Mouse (Mus musculus) monocyte, adult 2 months (primary cell): ENCODE measurements around the gene 1500009L16Rik.
A peak's percentile ranks its signal among the peaks of the same experiment; 100 is the strongest.

Experiments used
- DNase-seq, 2 experiments: peaks; one replicate each; pipeline ENCODE4 v3.0.0; 2022; ENCODE audit warnings: low spot score in 2 of 2, low read depth in 1 of 2

1500009L16Rik gene

DNA sequence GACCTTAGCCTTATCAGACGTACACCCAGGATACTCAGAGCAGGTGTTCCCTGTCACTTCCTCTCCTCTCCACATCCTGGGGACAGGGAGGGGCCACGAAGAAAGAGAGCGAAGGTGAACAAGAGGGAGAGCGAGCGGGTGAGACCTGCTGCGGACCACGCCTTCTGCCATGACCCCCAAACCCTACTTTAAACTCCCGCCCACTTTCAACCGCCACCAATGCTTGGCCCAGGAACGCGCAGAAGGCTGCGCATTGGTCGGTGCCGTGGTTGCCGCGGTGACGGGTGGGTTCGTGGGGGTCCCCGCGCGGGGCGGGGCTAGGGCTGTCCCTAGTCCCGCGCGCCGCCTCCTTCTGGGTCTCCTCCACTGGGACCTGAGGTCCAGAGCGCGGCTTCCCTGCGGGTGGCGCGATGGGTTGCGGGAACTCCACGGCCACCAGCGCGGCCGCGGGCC lies at the start of gene 1500009L16Rik:
TSS of gene 1500009L16Rik (plus strand) at position 287 of the 453 bp plus-strand sequence.
- no peak for DNase-seq

DNA sequence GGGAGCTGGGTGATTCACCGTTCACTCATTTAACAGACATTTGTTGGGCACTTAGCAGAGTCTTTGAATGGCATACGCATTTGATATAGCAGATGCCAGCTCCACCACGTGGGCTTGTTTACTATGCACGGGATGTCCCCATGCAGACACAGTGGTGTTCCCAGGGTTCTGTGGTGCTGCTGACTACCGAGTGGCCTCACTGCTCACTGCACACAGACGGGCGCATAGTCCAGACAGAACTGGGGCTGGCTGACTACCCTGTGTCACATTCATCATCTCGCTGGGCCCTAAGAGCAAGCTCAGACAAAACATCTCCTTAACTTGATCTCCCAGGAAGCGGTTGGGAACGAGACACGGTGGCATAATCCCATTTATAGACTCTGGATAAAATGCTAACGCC lies 41.3 kb upstream of the 1500009L16Rik start:
- DNase-seq, result no peak

GRCm38 (mm10) chr10:83688215-83688614 lies 34.5 kb upstream of the 1500009L16Rik start:
- no peak for DNase-seq

GRCm38 (mm10) chr10:83692175-83692895 lies 30.3 kb upstream of the 1500009L16Rik start:
- no peak for DNase-seq

DNA sequence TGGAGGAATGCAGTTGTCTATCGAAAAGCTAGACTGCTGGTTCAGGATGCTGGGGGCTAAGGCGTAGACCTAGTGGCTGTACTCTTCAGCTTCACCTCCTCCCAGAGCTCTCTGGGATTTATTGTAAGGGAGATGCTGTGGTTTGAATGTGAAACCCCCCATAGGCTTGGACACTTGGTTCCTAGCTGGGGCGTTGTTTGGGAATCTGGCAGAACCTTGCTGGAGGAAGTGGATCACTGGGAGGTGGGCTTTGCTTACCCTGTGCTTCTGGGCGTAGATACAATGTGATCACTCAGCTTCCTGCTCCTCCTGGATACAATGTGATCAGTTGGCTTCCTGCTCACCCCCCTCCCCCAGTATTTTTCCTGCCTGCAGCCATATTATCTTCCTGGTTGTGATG lies 26.4 kb upstream of the 1500009L16Rik start:
- no peak for DNase-seq

DNA sequence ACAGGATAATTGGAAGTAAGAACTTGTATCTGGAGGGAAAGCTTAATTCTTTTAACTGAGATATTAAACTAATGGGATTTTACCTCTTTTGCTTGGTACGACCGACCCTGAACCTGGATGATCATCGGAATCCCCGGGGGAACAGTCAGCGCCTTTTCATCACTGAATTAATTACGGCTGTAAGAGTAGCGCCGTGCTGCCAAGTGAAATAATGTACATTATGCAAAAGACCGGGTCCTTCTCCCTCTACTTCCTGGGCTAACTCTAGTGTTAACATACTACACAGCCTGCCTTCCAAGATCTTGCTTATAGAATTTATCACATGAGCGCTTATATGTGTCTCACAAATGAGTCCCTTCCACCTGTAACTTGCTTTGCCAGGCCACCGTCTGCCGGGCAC lies 16.0 kb upstream of the 1500009L16Rik start:
- DNase-seq, result no peak

DNA sequence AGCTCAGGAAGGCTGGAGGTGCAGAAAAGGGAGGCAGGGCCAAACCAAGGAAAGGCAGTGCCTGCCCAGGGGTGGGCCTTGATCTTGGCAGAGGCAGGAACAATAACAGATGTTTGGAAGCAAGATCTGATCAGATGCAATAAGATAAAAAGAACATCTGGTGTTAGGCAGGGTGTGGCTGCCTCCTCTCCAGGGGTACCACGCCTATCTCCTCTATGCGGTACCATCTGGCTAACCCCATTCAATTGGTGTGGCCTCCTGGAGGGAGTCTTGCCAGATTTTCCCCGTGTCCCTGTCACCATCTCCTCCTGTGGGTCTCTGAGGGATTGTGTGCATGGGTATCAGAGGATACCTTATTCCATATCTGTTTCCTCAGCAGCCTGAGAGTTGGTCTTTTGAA lies 12.7 kb upstream of the 1500009L16Rik start:
- DNase-seq, result no peak

DNA sequence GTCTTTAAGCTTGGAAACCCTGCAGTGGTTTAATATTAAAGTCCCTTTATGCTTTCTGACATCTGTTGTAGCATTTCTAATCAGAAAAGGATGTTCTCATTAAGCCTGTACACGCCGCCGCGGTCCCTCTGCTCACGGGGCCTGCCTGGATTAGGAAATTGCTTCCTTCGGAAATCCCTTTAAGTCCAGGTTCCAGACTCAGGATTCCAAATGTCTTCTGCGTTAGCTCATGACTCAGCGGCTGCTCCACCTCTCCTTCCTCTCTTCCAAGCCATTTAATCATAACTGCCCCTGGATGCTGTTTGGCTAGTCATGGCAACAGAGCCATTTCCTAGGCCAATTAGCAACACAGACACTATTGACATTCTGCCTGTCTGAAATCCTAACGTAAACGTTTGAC lies 10.9 kb upstream of the 1500009L16Rik start:
- no peak for DNase-seq

DNA sequence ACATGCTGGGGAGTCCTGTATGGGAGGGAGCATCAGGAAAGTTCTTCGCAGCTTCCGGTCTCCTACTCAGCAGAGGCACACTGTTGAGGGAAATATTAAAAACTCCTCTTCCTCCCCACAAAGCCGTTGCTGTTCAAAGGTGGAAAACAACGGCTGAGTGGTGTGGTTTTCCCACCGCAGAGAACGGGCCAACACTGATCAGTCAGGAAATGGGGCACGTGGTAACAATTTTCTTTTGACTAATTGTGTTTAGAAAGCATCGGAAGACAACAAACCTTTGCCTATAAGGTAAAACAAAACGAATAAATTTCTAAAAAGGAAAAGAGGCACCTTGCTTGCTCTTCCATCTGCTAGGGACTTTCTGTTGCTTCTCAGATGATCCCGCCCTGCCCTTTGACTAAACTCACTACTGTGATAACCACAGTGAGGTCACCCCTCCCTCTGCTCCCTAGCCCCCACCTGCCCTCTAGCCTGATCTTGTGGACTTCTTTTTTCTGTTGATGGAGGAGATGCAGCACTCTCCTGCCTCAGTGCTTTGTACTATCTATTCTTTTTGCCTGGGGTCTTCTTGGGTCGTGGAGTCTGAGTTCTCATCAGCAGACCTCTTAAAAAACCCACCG lies 3.7 kb upstream of the 1500009L16Rik start:
- DNase-seq, result no peak

GRCm38 (mm10) chr10:83723055-83723454 lies 390 bp downstream of the 1500009L16Rik start:
- no peak for DNase-seq

- DNase-seq, result no peak
Measured at GRCm38 (mm10) chr10:83724351-83725059, 1.8 kb downstream of the 1500009L16Rik start.

DNA sequence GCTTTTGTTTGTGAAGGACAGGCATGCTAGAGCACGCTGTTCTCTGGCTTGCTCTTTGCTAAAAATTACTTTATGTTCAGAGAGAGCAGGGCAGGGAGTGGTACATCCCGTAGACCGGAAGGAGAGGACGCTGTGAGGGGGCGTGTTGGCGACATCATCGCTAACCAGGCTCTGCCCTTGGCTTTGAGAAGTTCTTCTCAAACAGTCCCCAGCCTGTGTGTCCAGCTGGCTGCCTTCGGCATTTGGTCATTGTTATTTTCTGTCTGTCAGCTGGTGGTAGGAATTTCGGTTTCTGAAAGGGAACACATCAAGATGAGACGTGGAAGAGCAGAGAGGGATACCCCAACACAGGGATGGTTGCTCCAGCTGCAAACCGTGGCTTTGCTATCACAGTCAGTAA lies 3.5 kb downstream of the 1500009L16Rik start:
- DNase-seq, result no peak

DNA sequence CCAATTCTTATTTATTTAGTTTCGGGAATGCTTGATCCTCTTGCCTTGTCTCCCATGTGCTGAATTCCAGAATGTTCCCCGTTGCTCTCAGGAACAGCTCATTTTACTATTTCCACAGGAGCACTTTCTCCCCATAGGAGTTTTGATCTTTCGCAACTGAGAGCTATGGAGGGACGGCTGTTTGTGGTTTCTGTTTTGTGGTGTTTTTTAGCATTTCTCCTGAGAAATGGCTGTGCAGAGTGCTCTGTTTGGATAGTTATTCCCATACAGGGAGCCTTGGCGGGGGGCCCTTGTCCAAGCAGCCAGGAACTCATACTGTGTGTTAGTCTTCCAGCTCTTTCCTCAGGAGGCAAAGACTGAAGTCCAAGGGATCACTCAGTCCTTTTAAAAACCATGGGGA lies 5.2 kb downstream of the 1500009L16Rik start:
- DNase-seq, result no peak

DNA sequence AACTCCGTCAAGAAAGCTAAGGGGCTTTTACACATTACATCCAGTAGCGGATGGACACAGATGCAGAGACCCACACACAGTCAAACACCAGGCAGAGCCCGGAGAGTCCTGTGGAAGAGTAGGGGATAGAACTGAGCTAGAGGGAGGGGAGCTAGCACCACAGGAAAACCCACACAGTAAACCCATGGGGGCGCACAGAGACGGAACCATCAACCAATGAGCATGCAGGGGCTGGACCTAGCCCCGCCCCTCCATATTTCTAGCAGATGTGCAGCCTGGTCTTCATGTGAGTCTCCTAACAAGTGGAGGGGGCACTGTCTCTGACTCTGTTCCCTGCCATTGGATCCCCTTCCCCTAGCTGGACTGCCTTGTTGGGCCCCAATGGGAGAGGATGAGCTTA lies 5.9 kb downstream of the 1500009L16Rik start:
- no peak for DNase-seq

GRCm38 (mm10) chr10:83729076-83729475 lies 6.4 kb downstream of the 1500009L16Rik start:
- no peak for DNase-seq

- DNase-seq, result peak; percentile 12 to 45
Measured at GRCm38 (mm10) chr10:83729492-83729891, 6.8 kb downstream of the 1500009L16Rik start.

- DNase-seq, result no peak
Measured at GRCm38 (mm10) chr10:83733725-83734124, 11.1 kb downstream of the 1500009L16Rik start.

DNA sequence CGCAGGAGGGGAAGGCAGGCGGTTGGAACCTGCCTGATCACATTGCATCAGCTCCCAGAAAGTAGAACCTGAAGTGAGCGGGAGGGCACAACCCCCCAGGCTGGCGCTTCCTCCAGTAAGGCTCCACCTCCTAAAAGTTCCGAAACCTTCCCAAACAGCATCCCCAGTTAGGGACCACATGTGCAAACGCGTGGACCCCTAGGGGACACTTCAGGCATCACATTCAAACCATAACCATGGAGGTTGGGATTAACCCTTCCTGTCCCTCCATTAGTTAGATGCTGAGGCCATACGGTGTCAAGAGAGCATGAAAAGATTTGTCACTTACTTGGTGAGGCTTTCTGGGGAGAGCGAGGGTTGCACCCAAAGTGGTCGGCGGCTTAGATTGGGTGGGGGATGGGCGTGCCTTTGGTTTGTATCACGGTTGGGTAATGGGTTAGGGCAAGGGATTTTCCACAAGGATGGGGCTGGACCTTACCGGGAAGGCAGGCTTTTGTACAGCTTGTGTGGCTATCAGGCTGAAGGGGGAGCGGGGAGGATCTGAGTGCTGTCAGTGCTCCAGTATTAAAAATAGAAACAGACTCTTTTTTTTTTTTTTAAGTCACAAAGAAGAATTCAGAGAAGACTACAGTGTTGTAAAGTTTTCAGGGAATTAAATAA lies 16.5 kb downstream of the 1500009L16Rik start:
- no peak for DNase-seq

GRCm38 (mm10) chr10:83744656-83745055 lies 22.0 kb downstream of the 1500009L16Rik start:
- no peak for DNase-seq

DNA sequence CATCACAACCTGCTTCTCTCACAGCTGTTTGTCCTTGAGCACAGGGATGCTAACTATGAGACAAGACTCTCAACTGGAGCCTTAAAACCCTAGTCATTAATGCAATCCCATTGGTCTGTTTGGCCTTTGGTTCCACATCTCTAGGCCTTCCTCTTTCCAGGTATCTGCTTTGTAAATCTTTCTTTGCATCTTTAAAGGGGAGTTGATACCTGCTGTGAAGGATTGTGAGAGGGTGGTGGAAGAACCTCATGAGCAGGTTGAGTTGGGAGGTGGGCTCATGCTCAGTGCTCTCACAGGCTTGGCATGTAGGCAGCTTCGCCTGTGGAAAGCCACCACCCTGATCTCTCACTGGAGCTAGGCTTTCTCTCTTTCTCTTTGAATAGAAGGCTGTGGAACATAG lies 30.4 kb downstream of the 1500009L16Rik start:
- no peak for DNase-seq

- DNase-seq, result no peak
Measured at GRCm38 (mm10) chr10:83757343-83757962, 34.8 kb downstream of the 1500009L16Rik start.
